Mouse (Mus musculus): ENCODE measurements around the gene 9930111J21Rik2.

The 9930111J21Rik2 gene

DNA sequence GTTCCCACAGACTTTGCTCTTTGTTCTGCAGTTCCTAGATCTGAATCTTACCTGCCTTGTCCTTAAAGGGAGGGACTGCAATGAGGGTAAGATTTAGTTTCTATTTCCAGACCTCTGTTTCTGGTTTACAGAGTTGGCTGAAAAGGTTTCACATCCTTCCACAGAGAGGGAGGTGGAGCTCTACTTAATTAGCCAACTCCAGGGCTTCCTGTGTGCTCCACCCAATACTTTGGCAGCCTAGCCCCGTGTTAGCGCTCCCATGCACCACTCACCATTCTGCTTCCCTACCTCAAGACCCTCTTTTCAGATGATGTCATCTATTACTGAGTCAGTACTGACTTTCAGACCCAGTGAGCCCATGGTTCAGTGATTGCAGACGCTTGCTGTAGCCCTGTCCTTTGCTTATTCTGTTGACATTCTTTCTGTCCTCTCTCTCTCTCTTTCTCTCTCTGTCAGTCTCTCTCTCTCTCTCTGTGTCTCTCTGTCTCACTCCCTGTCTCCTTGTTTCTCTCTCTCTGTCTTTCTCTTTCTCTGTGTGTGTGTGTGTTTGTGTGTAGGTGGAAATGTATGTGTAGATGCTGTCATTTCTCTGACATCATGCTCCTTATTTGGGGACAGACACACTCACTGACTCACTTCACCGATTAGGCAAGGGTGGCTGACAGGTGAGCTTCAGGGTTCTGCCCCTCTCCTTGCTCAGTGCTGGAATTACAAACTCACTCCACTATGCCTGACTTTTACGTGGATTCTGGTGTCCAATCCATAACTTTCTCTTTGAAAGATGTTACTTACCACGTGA lies at the start of gene 9930111J21Rik2:
9930111J21Rik2 (minus strand) TSS at position 150 of the 799 bp plus-strand sequence.
- DNase-seq (ENCODE audit: low read depth, low spot score), result peak; percentile 50

DNA sequence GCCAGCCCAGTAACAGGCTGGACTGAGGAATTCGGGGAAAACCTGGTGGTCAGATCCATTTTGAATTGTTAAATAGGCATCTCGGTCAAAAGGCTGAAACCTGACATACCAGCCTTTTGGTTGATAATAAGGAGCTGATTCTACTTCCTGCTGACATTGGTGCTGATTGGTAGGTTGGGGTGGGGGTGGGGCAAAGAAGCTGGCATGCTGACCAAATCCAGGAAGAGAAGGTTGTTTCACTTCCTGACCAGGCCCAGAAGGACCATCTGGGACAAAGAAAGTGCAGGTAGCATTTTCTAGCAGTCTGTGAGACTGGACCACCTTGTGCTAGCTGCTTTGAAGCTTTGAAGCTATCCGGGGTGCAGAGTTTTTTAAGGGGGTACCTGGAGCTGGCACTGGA lies 49.4 kb upstream of the 9930111J21Rik2 start:
- peak; percentile 73 for DNase-seq (ENCODE audit: low read depth, low spot score)

DNA sequence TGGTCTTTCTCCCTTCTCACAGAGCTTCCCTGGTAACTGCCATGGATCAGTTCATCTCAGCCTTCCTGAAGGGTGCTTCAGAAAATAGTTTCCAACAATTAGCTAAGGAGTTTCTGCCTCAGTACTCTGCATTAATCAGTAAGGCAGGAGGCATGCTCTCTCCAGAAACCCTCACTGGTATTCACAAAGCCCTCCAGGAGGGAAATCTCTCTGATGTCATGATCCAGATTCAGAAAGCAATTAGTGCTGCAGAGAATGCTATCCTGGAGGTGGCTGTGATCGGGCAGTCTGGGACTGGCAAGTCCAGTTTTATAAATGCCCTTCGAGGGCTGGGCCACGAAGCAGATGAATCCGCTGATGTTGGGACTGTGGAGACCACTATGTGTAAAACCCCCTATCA lies 44.3 kb upstream of the 9930111J21Rik2 start:
- DNase-seq (ENCODE audit: low read depth, low spot score), result no peak

DNA sequence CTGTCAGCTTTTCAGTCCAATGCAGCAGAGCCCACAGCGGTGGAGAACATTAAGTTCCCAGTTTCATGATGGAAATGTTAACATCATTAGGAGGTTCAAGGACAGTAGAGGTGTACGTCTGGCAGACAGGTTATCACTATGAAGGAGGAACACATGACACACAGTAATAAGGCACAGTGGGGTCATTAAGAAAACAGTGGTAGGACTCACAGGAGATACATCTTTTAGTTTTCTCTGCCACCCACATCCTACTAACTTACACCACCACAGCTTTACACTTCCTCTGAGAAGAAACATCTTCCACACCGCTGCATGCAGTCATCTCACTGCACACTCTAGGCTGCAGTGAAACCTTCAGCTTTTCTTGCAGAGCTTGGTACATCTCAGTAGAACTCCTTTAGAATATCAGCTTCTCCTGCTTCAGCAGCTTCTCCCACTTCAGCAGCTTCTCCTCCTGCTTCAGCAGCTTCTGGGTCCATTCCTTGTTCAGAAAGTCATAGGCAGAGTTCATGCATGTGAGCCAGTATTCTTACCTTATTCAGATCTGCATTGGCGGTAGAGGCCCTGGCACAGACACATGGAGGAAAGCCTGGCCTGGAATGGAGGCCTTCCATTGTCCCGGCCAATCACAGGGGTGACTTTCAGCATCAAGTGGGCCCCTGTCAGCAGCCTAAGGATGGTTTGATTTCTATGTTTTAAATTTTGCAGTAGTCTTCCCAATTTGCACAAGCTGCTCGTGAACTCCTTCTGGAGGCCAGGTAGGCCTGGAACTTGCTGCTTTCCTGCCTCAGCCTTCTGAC lies 43.0 kb upstream of the 9930111J21Rik2 start:
- DNase-seq (ENCODE audit: low read depth, low spot score), result peak; percentile 70

DNA sequence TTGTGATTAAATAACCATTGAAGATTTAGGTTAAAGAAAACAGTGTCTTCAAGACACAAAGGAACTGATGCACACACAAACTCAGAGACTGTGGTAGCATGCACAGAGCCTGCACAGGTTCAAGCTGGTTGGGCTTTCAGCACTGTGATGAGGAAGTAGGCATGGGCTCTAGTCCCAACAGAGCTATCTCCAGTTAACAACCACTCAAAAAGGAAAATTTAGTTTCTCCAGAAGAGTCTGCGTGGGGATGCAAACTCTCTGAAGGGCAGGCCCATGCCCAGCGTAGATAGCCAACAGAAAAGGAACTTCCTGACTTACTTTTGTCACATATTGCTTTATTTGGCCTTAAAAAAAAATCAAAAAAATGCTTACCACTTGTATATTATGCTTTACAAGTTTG lies 41.7 kb upstream of the 9930111J21Rik2 start:
- peak; percentile 43 for DNase-seq (ENCODE audit: low read depth, low spot score)

DNA sequence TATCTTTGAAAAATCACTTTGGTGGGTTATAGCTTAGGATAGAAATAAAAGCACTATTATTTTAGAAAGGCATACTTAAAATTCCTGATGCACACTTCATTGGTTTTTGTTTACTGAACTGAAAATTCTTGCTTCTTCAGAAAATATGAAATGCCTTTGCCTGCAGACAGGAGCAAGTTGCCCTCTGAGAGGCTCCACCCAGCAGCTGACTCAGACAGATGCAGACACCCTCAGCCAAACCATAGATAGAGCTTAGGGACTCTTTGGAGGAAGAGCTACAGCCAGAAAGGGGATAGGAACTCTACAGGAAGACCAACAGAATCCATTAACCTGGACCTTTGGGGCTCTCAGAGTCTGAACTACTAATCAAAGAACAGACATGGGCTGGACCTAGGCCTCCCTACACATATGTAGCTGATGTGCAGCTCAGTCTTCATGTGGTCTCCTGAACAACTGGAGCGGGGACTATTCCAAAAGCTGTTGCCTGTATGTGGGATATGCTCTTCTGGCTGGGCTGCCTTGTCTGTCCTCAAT lies 41.1 kb upstream of the 9930111J21Rik2 start:
- no peak for DNase-seq (ENCODE audit: low read depth, low spot score)

DNA sequence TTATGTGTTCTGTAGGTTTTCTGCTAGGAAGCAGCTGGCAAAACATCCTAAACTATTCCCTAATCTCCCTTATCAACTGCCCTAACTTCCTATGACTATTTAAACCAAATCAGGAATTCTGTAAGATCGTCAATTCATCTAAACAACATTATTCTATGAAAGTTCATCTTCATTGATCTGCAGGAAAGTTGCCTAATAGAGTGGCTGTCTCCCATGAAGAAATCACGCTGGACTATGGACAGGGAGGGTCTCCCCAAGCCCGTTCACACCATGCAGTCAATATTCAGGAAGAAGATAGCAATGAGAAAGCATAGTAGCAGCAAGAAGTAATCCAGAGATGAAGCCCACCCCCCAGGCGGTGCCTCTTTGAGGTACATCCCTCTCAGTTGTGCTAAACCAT lies 40.1 kb upstream of the 9930111J21Rik2 start:
- no peak for DNase-seq (ENCODE audit: low read depth, low spot score)

DNA sequence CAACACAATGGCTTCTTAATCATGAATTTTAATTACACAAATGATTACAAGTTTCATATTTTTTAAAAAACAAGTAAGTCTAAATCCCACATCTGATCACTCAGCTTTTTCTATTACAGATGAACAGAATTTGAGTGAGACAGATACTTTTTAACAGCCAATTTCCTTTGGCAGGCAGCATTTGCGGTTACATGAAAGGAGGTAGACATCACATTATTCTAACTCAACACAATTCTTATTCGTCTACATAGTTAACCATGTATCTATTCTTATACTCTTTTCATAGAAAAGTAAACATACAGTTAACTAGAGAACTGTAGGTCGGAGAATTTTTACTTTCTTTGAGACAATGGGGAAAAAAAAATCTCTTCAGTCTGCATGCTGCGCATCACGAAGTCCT lies 39.5 kb upstream of the 9930111J21Rik2 start:
- DNase-seq (ENCODE audit: low read depth, low spot score), result peak; percentile 64

DNA sequence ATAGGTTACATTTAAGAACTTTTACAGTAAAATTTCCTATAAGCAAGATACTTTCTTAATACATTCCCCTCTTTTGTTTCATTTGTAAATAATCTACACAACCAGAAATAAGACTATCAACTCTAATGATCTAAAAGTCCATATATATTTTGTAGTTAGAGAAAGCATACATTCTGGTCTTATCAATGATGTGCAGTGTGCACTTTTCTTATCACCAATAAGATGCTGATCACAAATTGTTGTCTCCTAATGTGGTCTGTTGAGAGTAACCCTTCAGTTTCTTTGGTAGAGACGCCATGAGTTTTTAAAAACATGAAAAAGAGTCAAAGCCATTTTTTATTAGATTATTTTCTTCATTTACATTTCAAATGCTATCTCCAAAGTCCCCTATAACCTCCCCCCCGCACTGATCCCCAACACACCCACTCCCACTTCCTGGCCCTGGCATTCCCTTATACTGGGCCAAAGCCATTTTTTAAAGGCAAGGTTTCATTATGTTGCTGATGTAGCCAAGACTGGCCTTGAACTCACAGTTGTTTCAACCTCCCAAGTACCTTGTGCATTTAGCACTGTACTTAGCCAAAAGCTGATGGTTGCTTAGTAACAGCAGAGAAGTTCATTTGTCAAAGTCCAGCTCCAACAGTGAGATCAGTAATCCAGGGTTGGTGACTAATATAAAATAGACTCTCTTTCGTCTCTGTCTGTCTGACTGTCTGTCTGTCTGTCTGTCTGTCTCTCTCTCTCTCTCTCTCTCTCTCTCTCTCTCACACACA lies 38.9 kb upstream of the 9930111J21Rik2 start:
- peak; percentile 60 for DNase-seq (ENCODE audit: low read depth, low spot score)

DNA sequence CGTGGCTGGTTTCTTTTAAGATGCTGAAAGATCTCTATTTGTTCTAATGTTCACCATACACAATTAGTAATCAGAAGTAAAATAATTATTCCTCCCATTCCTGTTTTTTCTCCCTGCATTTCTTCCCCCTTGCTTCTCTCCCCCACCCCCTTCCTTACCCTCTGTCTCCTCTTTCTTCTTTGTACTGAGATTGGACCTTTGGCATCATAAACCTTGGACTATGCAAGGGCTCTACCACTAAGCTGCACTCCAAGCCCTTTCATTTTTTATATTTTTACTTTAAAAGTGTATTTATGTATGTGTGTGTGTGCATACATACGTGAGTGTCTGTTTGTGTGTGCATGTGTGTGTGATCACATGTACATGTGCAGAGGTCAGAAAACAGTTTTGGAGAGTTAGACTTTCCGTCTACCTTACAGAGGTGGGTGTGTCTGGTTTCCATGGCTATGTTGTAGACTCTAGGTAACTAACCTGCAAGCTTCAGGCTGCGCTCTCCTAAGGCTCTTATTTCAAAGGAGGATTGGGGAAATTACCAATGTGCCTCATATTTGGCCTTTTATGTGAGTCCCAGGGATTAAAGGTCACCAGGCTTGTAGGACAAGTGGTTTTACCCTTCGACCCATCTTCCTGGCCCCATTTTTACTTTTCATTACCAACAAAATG lies 38.1 kb upstream of the 9930111J21Rik2 start:
- DNase-seq (ENCODE audit: low read depth, low spot score), result peak; percentile 57

DNA sequence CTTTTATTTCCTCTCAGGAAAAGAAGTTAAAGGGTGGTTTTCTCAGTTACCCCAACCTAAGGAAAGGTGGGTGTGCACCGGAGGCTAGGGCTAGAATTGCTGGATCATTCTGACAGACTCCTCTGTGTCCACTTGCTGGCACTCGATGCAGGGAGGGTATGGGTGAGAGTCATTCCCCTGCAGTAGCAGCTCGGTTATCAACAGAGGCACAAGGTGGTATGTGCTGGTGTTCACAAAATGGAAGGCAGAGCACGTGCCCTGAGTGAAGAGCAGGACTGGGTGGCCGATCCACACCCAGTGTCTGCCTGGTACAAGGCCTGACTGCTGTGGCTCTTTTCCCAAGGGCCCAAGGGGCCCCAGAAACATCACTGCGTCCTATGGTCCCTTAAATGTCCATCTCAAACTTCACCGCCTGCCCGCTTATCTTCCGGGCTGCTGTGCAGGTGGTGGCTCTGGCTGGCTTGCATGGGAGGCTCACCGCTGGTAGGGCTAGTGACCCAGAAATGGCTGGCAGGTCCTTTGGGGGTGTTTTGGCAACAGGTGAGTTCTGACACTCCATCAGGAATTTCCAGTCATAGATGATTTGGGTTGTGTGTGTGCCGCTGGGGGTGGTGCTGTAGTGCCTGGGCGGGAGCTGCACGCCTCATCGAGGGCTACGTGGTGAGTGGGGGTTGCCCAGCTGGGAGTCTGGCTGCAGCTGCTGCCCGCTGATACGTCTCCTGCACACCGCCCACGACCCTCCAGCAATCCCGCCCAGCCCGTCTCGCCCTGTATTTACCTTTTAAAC lies 37.0 kb upstream of the 9930111J21Rik2 start:
- DNase-seq (ENCODE audit: low read depth, low spot score), result peak; percentile 74

DNA sequence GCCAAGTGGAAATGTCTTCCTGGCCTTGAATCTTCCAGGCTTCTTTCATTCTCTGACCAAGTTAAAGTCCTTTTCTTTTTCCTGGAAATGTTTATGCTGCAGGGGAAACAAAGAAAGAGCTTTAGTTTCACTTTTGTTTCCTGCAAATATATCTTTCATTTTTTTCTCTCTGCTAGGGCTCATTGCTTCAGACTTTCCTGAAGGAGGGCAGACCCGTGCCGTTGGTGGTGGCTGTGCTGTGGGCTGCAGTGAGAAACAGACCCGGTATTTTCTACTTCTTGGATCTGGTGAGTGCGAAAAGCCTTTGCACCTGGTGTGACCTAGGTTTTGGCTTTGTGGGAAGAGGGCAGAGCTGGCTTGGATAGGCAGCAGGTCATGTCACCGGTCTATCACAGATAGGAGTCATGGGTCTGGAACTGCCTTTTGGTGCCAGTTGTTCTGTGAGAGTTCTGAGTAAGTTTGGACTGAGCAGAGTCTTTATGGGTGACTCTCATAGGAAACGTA lies 35.9 kb upstream of the 9930111J21Rik2 start:
- DNase-seq (ENCODE audit: low read depth, low spot score), result peak; percentile 57

DNA sequence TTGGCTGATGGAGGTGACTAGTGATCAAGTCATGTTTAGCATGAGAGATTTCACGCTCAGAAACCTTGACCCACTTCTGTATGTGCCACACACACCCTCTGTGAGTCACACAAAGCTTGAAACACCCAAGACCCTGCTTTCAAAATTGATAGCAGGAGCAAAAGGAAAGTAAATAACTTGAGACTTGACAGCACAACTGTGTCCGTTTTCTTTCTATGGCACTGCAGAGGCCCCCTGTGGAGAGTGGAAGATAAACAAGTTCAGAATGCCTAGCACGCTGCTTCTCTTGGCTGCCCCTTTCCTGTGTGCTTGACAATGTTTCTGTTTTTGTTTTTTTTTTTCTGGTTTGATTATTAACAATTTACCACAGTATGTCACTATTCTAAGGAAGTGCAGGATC lies 33.8 kb upstream of the 9930111J21Rik2 start:
- DNase-seq (ENCODE audit: low read depth, low spot score), result peak; percentile 75

DNA sequence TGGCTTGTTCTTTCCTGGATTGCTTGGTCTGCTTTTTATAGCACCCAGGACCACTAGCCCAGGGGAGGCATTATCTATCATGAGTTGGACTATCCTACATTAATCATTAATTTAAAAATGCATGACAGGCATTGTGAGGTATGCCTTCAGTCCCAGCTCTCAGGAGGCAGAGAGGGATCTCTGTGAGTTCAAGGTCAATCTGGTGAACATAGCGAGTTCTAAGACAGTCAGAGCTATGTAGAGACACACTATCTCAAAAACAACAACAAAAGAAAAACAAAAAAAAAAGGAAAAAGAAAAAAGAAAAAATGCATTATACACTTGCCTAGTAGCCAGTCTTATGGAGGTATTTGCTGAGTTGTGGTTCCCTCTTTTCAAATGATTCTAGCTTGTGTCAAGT lies 33.3 kb upstream of the 9930111J21Rik2 start:
- no peak for DNase-seq (ENCODE audit: low read depth, low spot score)

DNA sequence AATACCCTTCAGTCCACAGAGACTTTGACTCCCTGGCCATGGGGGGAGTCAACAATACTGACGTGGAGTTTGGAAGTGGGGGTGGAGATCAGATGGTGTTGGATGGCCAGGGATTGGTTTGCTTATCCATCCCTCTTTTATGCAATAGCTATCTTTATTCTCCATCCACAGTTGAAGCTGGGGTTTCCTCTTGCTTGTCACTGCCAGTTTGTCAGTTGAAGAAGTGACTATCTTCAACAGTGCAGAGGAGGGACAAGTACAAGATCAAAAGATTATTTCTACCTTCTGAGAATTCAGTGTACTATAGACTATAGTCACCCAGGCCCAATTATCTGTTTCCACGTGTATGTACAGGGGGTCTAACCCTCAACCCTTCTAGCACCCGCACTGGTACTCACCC lies 32.8 kb upstream of the 9930111J21Rik2 start:
- DNase-seq (ENCODE audit: low read depth, low spot score), result peak; percentile 34

DNA sequence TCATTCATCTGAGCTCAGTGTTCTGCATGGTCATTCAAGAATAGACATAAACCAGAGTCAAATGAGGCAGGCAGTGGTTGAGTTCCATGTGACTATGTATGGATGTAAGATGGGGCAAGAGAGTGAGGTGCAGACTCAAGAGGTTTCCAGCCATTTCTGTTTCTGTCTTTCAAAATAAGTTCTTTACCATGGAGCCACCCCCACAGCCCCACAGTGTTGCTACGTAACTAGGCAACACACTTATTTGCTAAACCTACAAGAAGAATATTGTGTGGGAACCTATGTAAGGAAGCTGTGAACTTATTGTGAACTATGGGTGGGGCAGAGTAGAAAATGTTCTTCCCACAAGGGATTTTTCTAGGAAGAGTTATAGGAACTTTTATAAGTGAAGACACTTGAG lies 32.1 kb upstream of the 9930111J21Rik2 start:
- DNase-seq (ENCODE audit: low read depth, low spot score), result peak; percentile 69

DNA sequence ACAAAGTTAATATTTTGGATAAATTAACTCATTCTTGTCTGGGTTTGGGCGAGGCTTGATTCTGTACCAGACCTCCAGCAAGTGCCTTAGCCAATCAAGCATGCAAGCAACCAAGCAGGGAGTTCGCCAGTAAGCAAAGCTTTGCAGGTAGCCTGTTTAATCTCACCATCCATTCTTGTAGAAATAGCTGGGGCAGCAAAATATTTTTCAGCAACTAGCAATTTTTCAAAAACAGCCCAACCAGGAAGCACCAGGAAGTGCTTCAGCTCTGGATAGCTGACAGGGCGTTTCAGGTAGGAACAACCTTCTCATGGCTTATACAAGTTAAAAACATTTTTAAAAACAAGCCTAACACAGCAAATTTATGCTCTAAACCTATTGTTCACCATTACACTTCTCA lies 30.8 kb upstream of the 9930111J21Rik2 start:
- peak; percentile 17 for DNase-seq (ENCODE audit: low read depth, low spot score)

DNA sequence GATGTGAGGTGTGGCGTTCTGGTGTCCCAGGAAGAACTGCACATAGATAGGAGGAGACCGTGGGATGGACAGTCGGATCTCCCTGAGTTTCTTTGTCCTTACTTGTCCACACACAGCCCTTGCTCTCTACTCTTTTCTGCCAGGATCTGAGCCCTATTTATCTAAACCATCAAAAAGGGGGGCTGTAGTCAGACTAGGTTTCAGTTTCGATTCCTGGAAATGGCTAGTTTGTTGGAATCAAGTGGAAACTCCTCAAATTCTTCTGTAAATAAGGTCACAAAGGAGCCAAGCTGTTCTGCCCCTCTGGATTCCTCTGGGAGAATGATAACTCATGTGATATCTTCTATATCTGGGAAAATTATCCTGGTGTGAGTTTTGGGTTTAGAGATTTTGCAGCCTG lies 30.3 kb upstream of the 9930111J21Rik2 start:
- peak; percentile 53 for DNase-seq (ENCODE audit: low read depth, low spot score)

DNA sequence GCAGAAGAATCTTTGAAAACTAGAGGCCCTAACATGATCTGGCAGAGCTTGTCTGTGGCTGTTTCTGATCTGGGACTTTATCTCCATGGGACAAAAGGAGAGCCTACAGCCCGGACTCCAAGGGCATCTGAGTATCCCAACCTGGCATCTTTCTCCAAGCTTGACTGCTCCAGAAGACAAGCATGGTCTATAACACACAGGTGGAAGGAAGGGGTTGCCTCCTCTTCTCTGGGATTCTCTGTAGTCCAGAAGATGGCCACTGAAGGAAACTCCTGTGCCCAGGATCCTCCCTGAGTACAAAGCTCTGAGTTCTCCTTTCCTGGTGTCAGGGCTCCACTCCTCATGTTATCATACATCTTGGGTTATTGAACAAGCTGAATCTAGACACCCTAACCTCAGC lies 29.6 kb upstream of the 9930111J21Rik2 start:
- peak; percentile 12 for DNase-seq (ENCODE audit: low read depth, low spot score)

DNA sequence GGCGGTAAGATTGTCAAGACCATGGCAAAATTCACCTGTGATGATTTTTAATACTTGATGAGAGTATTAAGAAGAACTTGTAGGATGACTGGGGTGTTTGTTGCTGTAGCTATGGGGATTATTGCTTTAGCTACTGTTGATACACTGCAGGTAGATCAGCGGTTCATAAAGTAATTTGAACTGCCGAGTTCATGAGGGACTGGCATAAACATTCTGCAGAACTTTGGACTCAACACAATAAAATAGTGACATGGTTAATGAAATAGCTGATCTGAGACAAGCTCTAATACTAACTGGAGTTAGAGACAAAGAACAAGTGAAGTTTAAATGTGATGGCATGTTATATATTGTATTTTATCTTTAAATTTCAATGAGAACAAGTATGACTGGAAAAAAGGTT lies 27.7 kb upstream of the 9930111J21Rik2 start:
- no peak for DNase-seq (ENCODE audit: low read depth, low spot score)
